Mouse (Mus musculus): ENCODE measurements around the gene Nudt7. TPM values are rescaled to one million over a fixed set of nuclear protein-coding genes. Genes with fewer than 3 reads are reported as not detected.

Gene Nudt7
- polyA plus RNA-seq, 1 experiment from 2014 or later: 55.7 TPM

GRCm38 (mm10) chr8:114158586-114158985 is 25.2 kb downstream of the Nudt7 start:
- H3K4me1 ChIP-seq (replicated peaks; ENCODE audit: control insufficient read depth, insufficient read depth, low read length): no peaks in the 10 kb centered on the region
- no peaks in the 10 kb centered on the region for H3K36me3 ChIP-seq (ENCODE audit: control insufficient read depth, insufficient read depth)
- no peaks in the 10 kb centered on the region for H3K9me3 ChIP-seq (ENCODE audit: control insufficient read depth)
- TF ChIP-seq CTCF (IDR thresholded peaks at IDR 0.05; ENCODE audit: low read depth): no peak
- H3K9ac ChIP-seq (ENCODE audit: low read depth, low read length): no peak overlapping the region
- ATAC-seq: no peak
- WGBS: 63% methylated on average over 2 of the region's 2 CpGs
- no peak overlapping the region for H3K4me3 ChIP-seq (ENCODE audit: low read depth, low read length)
- H3K27me3 ChIP-seq (replicated peaks; ENCODE audit: control insufficient read depth, insufficient read depth, low read length): no peaks in the 10 kb centered on the region
- H3K27ac ChIP-seq (ENCODE audit: low read depth, low read length): no peak overlapping the region
- no peak overlapping the region for H3K4me2 ChIP-seq (replicated peaks; ENCODE audit: low read depth)

- no peak overlapping the region for H3K4me2 ChIP-seq (replicated peaks; ENCODE audit: low read depth)
- H3K27me3 ChIP-seq (replicated peaks; ENCODE audit: control insufficient read depth, insufficient read depth, low read length): no peaks in the 10 kb centered on the region
- no peak overlapping the region for H3K4me3 ChIP-seq (ENCODE audit: low read depth, low read length)
- no peak overlapping the region for H3K9ac ChIP-seq (ENCODE audit: low read depth, low read length)
- H3K9me3 ChIP-seq (ENCODE audit: control insufficient read depth): no peaks in the 10 kb centered on the region
- no peaks in the 10 kb centered on the region for H3K36me3 ChIP-seq (ENCODE audit: control insufficient read depth, insufficient read depth)
- H3K4me1 ChIP-seq (replicated peaks; ENCODE audit: control insufficient read depth, insufficient read depth, low read length): no peaks in the 10 kb centered on the region
- no peak for ATAC-seq
- WGBS: 85% methylated on average over 3 of the region's 3 CpGs
- no peak overlapping the region for H3K27ac ChIP-seq (ENCODE audit: low read depth, low read length)
- no peak for TF ChIP-seq CTCF (IDR thresholded peaks at IDR 0.05; ENCODE audit: low read depth)
Observed at GRCm38 (mm10) chr8:114159666-114160065, 26.3 kb downstream of the Nudt7 start.

- Histone ChIP-seq H3K9ac (ENCODE audit: low read depth, low read length) (no peak overlapping the region), H3K27ac (ENCODE audit: low read depth, low read length) (no peak overlapping the region), H3K36me3 (ENCODE audit: control insufficient read depth, insufficient read depth) (no peaks in the 10 kb centered on the region), H3K4me3 (ENCODE audit: low read depth, low read length) (no peak overlapping the region), H3K4me2 (replicated peaks; ENCODE audit: low read depth) (no peak overlapping the region), H3K9me3 (ENCODE audit: control insufficient read depth) (no peaks in the 10 kb centered on the region), H3K27me3 (replicated peaks; ENCODE audit: control insufficient read depth, insufficient read depth, low read length) (no peaks in the 10 kb centered on the region), H3K4me1 (replicated peaks; ENCODE audit: control insufficient read depth, insufficient read depth, low read length) (no peaks in the 10 kb centered on the region)
- no peak for TF ChIP-seq CTCF (IDR thresholded peaks at IDR 0.05; ENCODE audit: low read depth)
- no peak for ATAC-seq
- 84% methylated on average over 3 of the region's 3 CpGs for WGBS
Observed at GRCm38 (mm10) chr8:114163871-114164270, 30.5 kb downstream of the Nudt7 start.

DNA sequence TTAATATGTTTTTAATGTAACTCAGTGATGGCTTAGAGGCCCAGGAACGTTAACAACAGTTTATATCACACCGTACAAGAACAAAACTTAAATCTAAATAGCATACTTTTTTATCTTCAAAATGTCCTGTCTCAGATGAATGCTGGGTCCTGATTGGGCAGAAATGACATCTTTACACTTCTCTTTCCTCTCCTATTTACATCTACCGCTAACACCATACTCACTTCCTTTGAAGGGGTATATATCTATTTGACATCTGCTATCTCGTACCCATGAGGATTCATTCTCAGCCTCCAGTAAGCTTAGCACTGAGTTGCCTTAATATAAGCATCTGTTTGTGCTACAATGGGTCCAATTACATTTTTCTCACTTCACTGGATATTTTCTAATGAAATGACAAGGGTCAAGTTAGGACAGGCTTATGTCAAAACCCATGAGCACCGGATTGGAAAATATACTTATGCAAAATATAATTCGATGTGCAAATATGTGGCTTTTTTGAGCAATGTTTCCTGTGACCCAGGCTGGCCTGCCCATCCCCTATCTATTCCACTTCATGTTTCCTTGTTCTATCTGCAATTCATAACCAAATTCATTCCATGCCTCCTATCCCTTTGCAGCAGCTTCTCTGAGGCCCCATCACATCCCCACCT is 31.2 kb downstream of the Nudt7 start:
- Histone ChIP-seq H3K9ac (ENCODE audit: low read depth, low read length) (no peak overlapping the region), H3K4me1 (replicated peaks; ENCODE audit: control insufficient read depth, insufficient read depth, low read length) (no peaks in the 10 kb centered on the region), H3K27me3 (replicated peaks; ENCODE audit: control insufficient read depth, insufficient read depth, low read length) (no peaks in the 10 kb centered on the region), H3K36me3 (ENCODE audit: control insufficient read depth, insufficient read depth) (no peaks in the 10 kb centered on the region), H3K27ac (ENCODE audit: low read depth, low read length) (no peak overlapping the region), H3K9me3 (ENCODE audit: control insufficient read depth) (no peaks in the 10 kb centered on the region), H3K4me2 (replicated peaks; ENCODE audit: low read depth) (no peak overlapping the region), H3K4me3 (ENCODE audit: low read depth, low read length) (no peak overlapping the region)
- TF ChIP-seq CTCF (IDR thresholded peaks at IDR 0.05; ENCODE audit: low read depth): no peak
- WGBS: 80% methylated on average over 6 of the region's 6 CpGs
- ATAC-seq: no peak

GRCm38 (mm10) chr8:114165741-114166140 is 32.4 kb downstream of the Nudt7 start:
- Histone ChIP-seq H3K27ac (ENCODE audit: low read depth, low read length) (no peak overlapping the region), H3K36me3 (ENCODE audit: control insufficient read depth, insufficient read depth) (no peaks in the 10 kb centered on the region), H3K4me1 (replicated peaks; ENCODE audit: control insufficient read depth, insufficient read depth, low read length) (no peaks in the 10 kb centered on the region), H3K4me2 (replicated peaks; ENCODE audit: low read depth) (no peak overlapping the region), H3K9ac (ENCODE audit: low read depth, low read length) (no peak overlapping the region), H3K4me3 (ENCODE audit: low read depth, low read length) (no peak overlapping the region), H3K9me3 (ENCODE audit: control insufficient read depth) (no peaks in the 10 kb centered on the region), H3K27me3 (replicated peaks; ENCODE audit: control insufficient read depth, insufficient read depth, low read length) (no peaks in the 10 kb centered on the region)
- no peak for ATAC-seq
- TF ChIP-seq CTCF (IDR thresholded peaks at IDR 0.05; ENCODE audit: low read depth): no peak
- 53% methylated on average over 2 of the region's 2 CpGs for WGBS

GRCm38 (mm10) chr8:114176721-114177120 is 43.4 kb downstream of the Nudt7 start:
- no peaks in the 10 kb centered on the region for H3K9me3 ChIP-seq (ENCODE audit: control insufficient read depth)
- H3K4me1 ChIP-seq (replicated peaks; ENCODE audit: control insufficient read depth, insufficient read depth, low read length): no peaks in the 10 kb centered on the region
- no peak overlapping the region for H3K27ac ChIP-seq (ENCODE audit: low read depth, low read length)
- no peaks in the 10 kb centered on the region for H3K36me3 ChIP-seq (ENCODE audit: control insufficient read depth, insufficient read depth)
- ATAC-seq: no peak
- 69% methylated on average over 3 of the region's 3 CpGs for WGBS
- no peaks in the 10 kb centered on the region for H3K27me3 ChIP-seq (replicated peaks; ENCODE audit: control insufficient read depth, insufficient read depth, low read length)
- H3K4me2 ChIP-seq (replicated peaks; ENCODE audit: low read depth): no peak overlapping the region
- no peak overlapping the region for H3K4me3 ChIP-seq (ENCODE audit: low read depth, low read length)
- peak; percentile 52 for TF ChIP-seq CTCF (IDR thresholded peaks at IDR 0.05; ENCODE audit: low read depth)
- H3K9ac ChIP-seq (ENCODE audit: low read depth, low read length): no peak overlapping the region

DNA sequence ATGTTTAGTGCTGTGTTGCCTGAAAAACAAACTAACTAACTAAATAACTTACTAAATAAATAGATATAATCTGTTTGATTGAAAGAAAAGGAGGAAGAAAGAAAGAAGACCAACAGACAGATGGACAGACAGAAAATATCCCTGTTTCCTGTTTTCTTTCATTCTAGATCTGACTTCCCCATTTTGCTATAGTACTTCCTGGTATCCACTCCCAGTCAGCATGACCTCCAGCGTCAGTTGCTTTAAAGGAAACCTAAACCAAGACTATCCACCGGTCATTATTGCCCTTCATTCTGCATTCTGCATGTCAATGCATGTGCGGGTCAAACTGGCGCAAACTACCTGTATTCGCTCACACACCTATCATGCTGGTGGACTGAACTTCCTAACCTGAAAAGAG is 60.0 kb downstream of the Nudt7 start:
- WGBS: 87% methylated on average over 5 of the region's 5 CpGs
- TF ChIP-seq CTCF (IDR thresholded peaks at IDR 0.05; ENCODE audit: low read depth): no peak
- Histone ChIP-seq H3K27me3 (replicated peaks; ENCODE audit: control insufficient read depth, insufficient read depth, low read length) (no peaks in the 10 kb centered on the region), H3K4me2 (replicated peaks; ENCODE audit: low read depth) (no peak overlapping the region), H3K4me1 (replicated peaks; ENCODE audit: control insufficient read depth, insufficient read depth, low read length) (no peaks in the 10 kb centered on the region), H3K9me3 (ENCODE audit: control insufficient read depth) (no peaks in the 10 kb centered on the region), H3K36me3 (ENCODE audit: control insufficient read depth, insufficient read depth) (no peaks in the 10 kb centered on the region), H3K27ac (ENCODE audit: low read depth, low read length) (no peak overlapping the region), H3K4me3 (ENCODE audit: low read depth, low read length) (no peak overlapping the region), H3K9ac (ENCODE audit: low read depth, low read length) (no peak overlapping the region)
- ATAC-seq: no peak

Measured in intestine, postnatal 0 days (tissue).